Mouse (Mus musculus): ENCODE data around the gene Gm4792.

DNA sequence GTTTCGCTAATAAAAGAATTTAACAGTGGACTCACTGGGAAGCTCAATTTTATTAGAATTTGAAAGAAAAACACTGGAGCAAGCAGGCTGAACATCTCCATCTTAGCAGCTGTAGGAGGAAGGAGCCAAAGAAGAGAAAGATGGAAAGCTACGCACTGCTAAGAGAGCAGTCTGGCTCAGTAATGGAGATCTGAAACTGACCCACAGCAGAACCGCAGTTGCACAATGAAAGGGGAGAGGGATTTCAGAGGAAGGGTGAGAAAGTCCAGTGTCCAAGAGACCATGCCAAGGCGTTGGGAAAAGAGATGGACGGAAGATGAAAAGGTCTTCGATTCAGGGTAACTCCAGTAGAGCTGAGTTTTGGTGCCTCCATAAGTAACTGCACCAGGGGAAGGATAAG is 37.6 kb upstream of the Gm4792 start:
- no peak for TF ChIP-seq CTCF (IDR thresholded peaks at IDR 0.05; ENCODE audit: control insufficient read depth, insufficient read depth, insufficient replicate concordance, low read depth, low read length)
- no peak for TF ChIP-seq POLR2A (IDR thresholded peaks at IDR 0.05; ENCODE audit: control insufficient read depth, low read depth, low read length)

All from testis, adult 2 months (tissue).